Mouse (Mus musculus) left cerebral cortex, postnatal 36 days (tissue): ENCODE data around the gene Cfl1. TPM values are rescaled to one million over a fixed set of nuclear protein-coding genes. Genes with fewer than 3 reads are reported as not detected.

Source experiments
- DNase-seq, 2 experiments: peaks; one replicate each; pipeline ENCODE4 v3.0.0; 2021 to 2022; ENCODE audit warnings: low spot score in 2 of 2, mixed read lengths in 1 of 2
- intact Hi-C: fragments of 180-260 bp; cut with DNase I; formaldehyde crosslinking; loops from one replicate; pipeline ENCODE4 v1.15.1; 2025
- total RNA-seq, 2 experiments: library from RNA; stranded (reverse); gene quantifications; 2 replicates each; pipeline ENCODE4 v1.2.3; 2021

Gene Cfl1
- total RNA-seq, 2 experiments from 2014 or later, result 1,319 to 1,567 TPM

- intact Hi-C loops, result loop anchor here (1.0 kb wide), 1 partner anchor 25 kb away; the partner anchor contains the start of gene Mus81
- peak in 1 of 2 experiments; percentile 2 for DNase-seq
Observed at GRCm38 (mm10) chr19:5463212-5463611, 27.0 kb upstream of the Cfl1 start.

- DNase-seq, result no peak
- intact Hi-C loops, result loop anchor here (1.0 kb wide), 1 partner anchor 24 kb away; the partner anchor contains the start of gene Mus81
Observed at GRCm38 (mm10) chr19:5463791-5464562, 26.3 kb upstream of the Cfl1 start.

- no peak for DNase-seq
- intact Hi-C loops, result no loop called here
Observed at GRCm38 (mm10) chr19:5465037-5465436, 25.2 kb upstream of the Cfl1 start.

- no peak for DNase-seq
- intact Hi-C loops, result no loop called here
Observed at GRCm38 (mm10) chr19:5466916-5467500, 23.2 kb upstream of the Cfl1 start.

GRCm38 (mm10) chr19:5468374-5468773 lies 21.9 kb upstream of the Cfl1 start, which contains the start of gene Ctsw:
Gene Ctsw, minus strand, starts transcription at chr19:5468507.
- no peak for DNase-seq
- intact Hi-C loops, result no loop called here

- DNase-seq, result no peak
- intact Hi-C loops, result no loop called here
Observed at GRCm38 (mm10) chr19:5471846-5472245, 18.4 kb upstream of the Cfl1 start.

- intact Hi-C loops, result no loop called here
Observed at GRCm38 (mm10) chr19:5472857-5473256, 17.4 kb upstream of the Cfl1 start.

GRCm38 (mm10) chr19:5473720-5474119 lies 16.5 kb upstream of the Cfl1 start, which contains the start of gene Efemp2:
Gene Efemp2, plus strand, starts transcription at chr19:5473954.
- intact Hi-C loops, result no loop called here
- peak; percentile 53 to 55 for DNase-seq

More at GRCm38 (mm10) chr19:5472857-5473256, 17.4 kb upstream of the Cfl1 start:
- DNase-seq, result no peak

GRCm38 (mm10) chr19:5474281-5475068 lies 15.8 kb upstream of the Cfl1 start:
- no peak for DNase-seq
- intact Hi-C loops, result no loop called here

- DNase-seq, result no peak
- intact Hi-C loops, result no loop called here
Observed at GRCm38 (mm10) chr19:5475069-5475714, 15.1 kb upstream of the Cfl1 start.

- peak in 1 of 2 experiments; percentile 63 for DNase-seq
- intact Hi-C loops, result no loop called here
Observed at GRCm38 (mm10) chr19:5477004-5477667, 13.1 kb upstream of the Cfl1 start.

- intact Hi-C loops, result no loop called here
- no peak for DNase-seq
Observed at GRCm38 (mm10) chr19:5477668-5478300, 12.5 kb upstream of the Cfl1 start.

GRCm38 (mm10) chr19:5480016-5480415 lies 10.2 kb upstream of the Cfl1 start:
- DNase-seq, result no peak
- intact Hi-C loops, result no loop called here

GRCm38 (mm10) chr19:5481398-5481797 lies 8.9 kb upstream of the Cfl1 start:
- intact Hi-C loops, result no loop called here
- DNase-seq, result no peak

GRCm38 (mm10) chr19:5483386-5484359 lies 6.6 kb upstream of the Cfl1 start:
- intact Hi-C loops, result no loop called here
- DNase-seq, result no peak

GRCm38 (mm10) chr19:5484496-5484895 lies 5.8 kb upstream of the Cfl1 start:
- DNase-seq, result no peak
- intact Hi-C loops, result no loop called here

GRCm38 (mm10) chr19:5485371-5485770 lies 4.9 kb upstream of the Cfl1 start:
- intact Hi-C loops, result no loop called here
- DNase-seq, result no peak

GRCm38 (mm10) chr19:5485821-5486220 lies 4.4 kb upstream of the Cfl1 start:
- intact Hi-C loops, result no loop called here
- no peak for DNase-seq
